In the genomic region with DNA sequence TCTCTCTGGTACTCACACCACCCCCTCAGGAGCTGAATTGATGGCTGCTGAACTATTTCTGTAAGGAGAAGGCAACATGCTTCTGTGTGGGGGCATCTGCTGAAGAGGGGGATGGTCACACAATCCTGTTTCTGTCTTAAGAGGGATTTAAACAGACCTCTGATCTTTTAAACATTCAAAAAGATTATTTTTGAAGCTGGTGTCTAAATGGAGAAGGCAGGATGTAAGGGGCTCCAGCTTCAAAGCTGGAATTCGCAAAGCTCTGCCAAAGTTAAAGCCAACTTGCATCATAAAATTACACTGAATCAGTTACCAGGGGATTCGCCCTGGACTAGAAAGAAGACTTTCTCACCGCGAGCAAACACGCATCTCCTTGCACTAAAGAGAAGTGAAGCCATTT, we compare ENCODE assay signal across 19 mouse cellular contexts.
DNase-seq lines count a peak whose midpoint lies in the region; ATAC-seq and TF ChIP-seq lines count a peak whose summit lies in the region.
"Had no signal": no experiment of that assay in that cellular context is flagged by ENCODE, and none has a peak within 500 bp of the region (broad histone marks: within the 10 kb centered on the region; RNA-seq: fewer than 3 reads in every experiment).

No protein-coding gene starts in this region.

- H3K9ac ChIP-seq in midbrain, embryonic 15.5 days: no peak overlapping the region
- H3K9ac ChIP-seq in midbrain, postnatal 0 days (replicated peaks; ENCODE audit: low read length, poor library complexity, severe bottlenecking): no peak overlapping the region
- H3K9ac ChIP-seq: embryonic facial prominence, embryonic 13.5 days; forebrain, embryonic 13.5 days; heart, embryonic 12.5 days; limb, embryonic 12.5 days; liver, postnatal 0 days had no signal

- no peaks in the 10 kb centered on the region for H3K9me3 ChIP-seq in midbrain, embryonic 15.5 days
- H3K9me3 ChIP-seq in midbrain, postnatal 0 days (ENCODE audit: low read length): no peaks in the 10 kb centered on the region
- H3K9me3 ChIP-seq: embryonic facial prominence, embryonic 13.5 days; forebrain, embryonic 13.5 days; G1E; heart, embryonic 12.5 days; limb, embryonic 12.5 days had no signal

- H3K36me3 ChIP-seq in midbrain, embryonic 15.5 days (replicated peaks): no peaks in the 10 kb centered on the region
- no peaks in the 10 kb centered on the region for H3K36me3 ChIP-seq in midbrain, postnatal 0 days (ENCODE audit: insufficient read depth, low read length)
- H3K36me3 ChIP-seq in thymus, adult 2 months (ENCODE audit: control insufficient read depth, insufficient read depth, low read length): no peaks in the 10 kb centered on the region
- H3K36me3 ChIP-seq: embryonic facial prominence, embryonic 13.5 days; G1E; heart, embryonic 12.5 days; limb, embryonic 12.5 days had no signal

- no peaks in the 10 kb centered on the region for H3K4me1 ChIP-seq in midbrain, embryonic 15.5 days
- H3K4me1 ChIP-seq in midbrain, postnatal 0 days (ENCODE audit: insufficient read depth, low read length): no peaks in the 10 kb centered on the region
- H3K4me1 ChIP-seq in thymus, adult 2 months (replicated peaks; ENCODE audit: control insufficient read depth, insufficient read depth, low read length): no peaks in the 10 kb centered on the region
- H3K4me1 ChIP-seq: embryonic facial prominence, embryonic 13.5 days; forebrain, embryonic 13.5 days; heart, embryonic 12.5 days; megakaryocyte, embryonic 14.5 days had no signal

- DNase-seq in layer of hippocampus, adult 11-12 months (ENCODE audit: low spot score): peak; percentile 16
- DNase-seq in layer of hippocampus, postnatal 25 days (ENCODE audit: extremely low spot score in 1 of 2, low spot score in 1 of 2): no peak
- no peak for DNase-seq in midbrain, postnatal 0 days (ENCODE audit: low spot score)
- peak; percentile 11 to 16 for DNase-seq in layer of hippocampus, postnatal 14 days (ENCODE audit: low spot score in 2 of 2)
- DNase-seq in right cerebral cortex, postnatal 25 days: peak; percentile 17
- no peak for DNase-seq in thymus, adult 2 months
- no peak for DNase-seq in thymus, postnatal 0 days (ENCODE audit: low spot score)
- DNase-seq: adrenal gland, adult 8-10 months; cerebellum, postnatal 36 days; gastrocnemius, postnatal 14 days; kidney, adult 9 months; liver, postnatal 0 days had no signal

- H3K4me2 ChIP-seq in midbrain, embryonic 15.5 days: no peak overlapping the region
- no peak overlapping the region for H3K4me2 ChIP-seq in midbrain, postnatal 0 days (ENCODE audit: low read depth, low read length, poor library complexity, severe bottlenecking)
- H3K4me2 ChIP-seq: embryonic facial prominence, embryonic 13.5 days; forebrain, embryonic 13.5 days; heart, embryonic 12.5 days; limb, embryonic 12.5 days had no signal

- WGBS in midbrain, embryonic 15.5 days: 51% methylated on average over 5 of the region's 5 CpGs
- 46% methylated on average over 5 of the region's 5 CpGs for WGBS in midbrain, postnatal 0 days
- 93% methylated on average over 5 of the region's 5 CpGs for WGBS in thymus, adult 2 months

- TF ChIP-seq CTCF in midbrain, postnatal 0 days (IDR thresholded peaks at IDR 0.05): no peak
- TF ChIP-seq CTCF in thymus, adult 2 months (IDR thresholded peaks at IDR 0.05; ENCODE audit: borderline replicate concordance, control insufficient read depth, extremely low read depth, insufficient read depth, low read length, poor library complexity): no peak

- no peak for TF ChIP-seq POLR2A in thymus, adult 2 months (IDR thresholded peaks at IDR 0.05; ENCODE audit: control insufficient read depth, extremely low read depth, insufficient read depth, low read length, poor library complexity)

- H3K27ac ChIP-seq in midbrain, embryonic 15.5 days: no peak overlapping the region
- no peak overlapping the region for H3K27ac ChIP-seq in midbrain, postnatal 0 days (ENCODE audit: low read depth, low read length)
- no peak overlapping the region for H3K27ac ChIP-seq in thymus, adult 2 months (ENCODE audit: control insufficient read depth, insufficient read depth, low read length)
- H3K27ac ChIP-seq: embryonic facial prominence, embryonic 13.5 days; forebrain, embryonic 13.5 days; limb, embryonic 12.5 days had no signal

- peak; percentile 48; the same call in 1 of the 2 replicates for ATAC-seq in midbrain, embryonic 15.5 days (replicated peaks)
- ATAC-seq in midbrain, postnatal 0 days (ENCODE audit: low FRiP score): no peak
- ATAC-seq: forebrain, embryonic 13.5 days; liver, postnatal 0 days had no signal

- no peaks in the 10 kb centered on the region for H3K27me3 ChIP-seq in midbrain, embryonic 15.5 days (replicated peaks)
- H3K27me3 ChIP-seq in midbrain, postnatal 0 days (ENCODE audit: insufficient read depth, low read length): no peaks in the 10 kb centered on the region
- no peaks in the 10 kb centered on the region for H3K27me3 ChIP-seq in thymus, adult 2 months (ENCODE audit: control insufficient read depth, insufficient read depth, low read length)
- H3K27me3 ChIP-seq: embryonic facial prominence, embryonic 13.5 days; forebrain, embryonic 13.5 days; heart, embryonic 12.5 days; limb, embryonic 12.5 days; megakaryocyte, embryonic 14.5 days had no signal

- H3K4me3 ChIP-seq in midbrain, embryonic 15.5 days: no peak overlapping the region
- no peak overlapping the region for H3K4me3 ChIP-seq in midbrain, postnatal 0 days (ENCODE audit: low read depth, low read length)
- no peak overlapping the region for H3K4me3 ChIP-seq in thymus, adult 2 months (ENCODE audit: control insufficient read depth, insufficient read depth, low read length)
- H3K4me3 ChIP-seq: embryonic facial prominence, embryonic 13.5 days; forebrain, embryonic 13.5 days; heart, embryonic 12.5 days; limb, embryonic 12.5 days; megakaryocyte, embryonic 14.5 days had no signal

Comparison
In these comparisons a context has a peak if more than half of its experiments do, and no peak if none do; other contexts are left out.
1. DNase-seq: peak in layer of hippocampus, adult 11-12 months (single experiment), layer of hippocampus, postnatal 14 days (2 of 2) and right cerebral cortex, postnatal 25 days (single experiment); none in layer of hippocampus, postnatal 25 days (0 of 2), midbrain, postnatal 0 days (single experiment), thymus, adult 2 months (single experiment) and thymus, postnatal 0 days (single experiment).